Mouse (Mus musculus): ENCODE results near the gene Kif18b.

The Kif18b gene

DNA sequence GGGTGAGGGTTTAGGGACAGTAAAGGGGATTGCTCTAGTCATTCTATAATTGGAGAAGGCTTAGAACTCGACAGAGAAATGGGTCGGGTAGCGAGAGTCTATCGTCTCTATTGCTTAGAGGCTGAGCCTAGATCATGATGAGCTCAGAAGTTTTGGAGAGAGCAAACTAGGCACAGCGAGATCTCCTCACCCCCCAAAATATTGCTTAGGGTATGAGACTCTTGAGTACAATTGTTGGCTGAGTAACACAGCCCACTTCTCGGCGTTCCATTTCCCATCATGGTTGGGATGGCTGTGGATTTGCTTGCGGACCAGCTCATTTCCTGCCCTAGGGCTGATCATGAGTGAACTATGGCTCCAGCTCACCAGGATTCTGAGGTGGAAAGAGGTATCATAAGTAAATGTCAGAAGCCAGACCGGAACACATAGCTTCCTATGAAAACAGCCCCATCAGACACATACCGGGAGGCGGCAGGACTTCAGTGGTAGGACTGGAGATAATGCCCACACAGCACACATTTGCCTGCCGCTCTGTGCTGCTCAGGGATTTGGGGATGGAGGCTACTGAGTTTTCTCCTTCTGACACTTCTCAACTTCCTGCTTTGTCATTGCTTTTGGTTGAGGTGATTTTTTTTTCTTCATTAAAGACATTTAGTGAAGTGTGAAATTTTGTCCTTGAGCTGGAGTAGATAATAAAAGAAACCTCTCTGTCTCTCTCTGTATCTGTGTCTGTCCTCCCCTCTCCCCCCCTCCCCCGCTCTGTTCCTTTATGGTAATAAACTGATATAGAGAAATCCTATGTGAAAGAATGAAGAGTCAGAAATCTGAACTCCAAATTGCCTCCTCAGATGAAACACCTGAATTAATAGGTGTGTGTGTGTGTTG lies 43.4 kb downstream of the Kif18b start:
- DNase-seq (ENCODE audit: low spot score in 2 of 2) = no peak

DNA sequence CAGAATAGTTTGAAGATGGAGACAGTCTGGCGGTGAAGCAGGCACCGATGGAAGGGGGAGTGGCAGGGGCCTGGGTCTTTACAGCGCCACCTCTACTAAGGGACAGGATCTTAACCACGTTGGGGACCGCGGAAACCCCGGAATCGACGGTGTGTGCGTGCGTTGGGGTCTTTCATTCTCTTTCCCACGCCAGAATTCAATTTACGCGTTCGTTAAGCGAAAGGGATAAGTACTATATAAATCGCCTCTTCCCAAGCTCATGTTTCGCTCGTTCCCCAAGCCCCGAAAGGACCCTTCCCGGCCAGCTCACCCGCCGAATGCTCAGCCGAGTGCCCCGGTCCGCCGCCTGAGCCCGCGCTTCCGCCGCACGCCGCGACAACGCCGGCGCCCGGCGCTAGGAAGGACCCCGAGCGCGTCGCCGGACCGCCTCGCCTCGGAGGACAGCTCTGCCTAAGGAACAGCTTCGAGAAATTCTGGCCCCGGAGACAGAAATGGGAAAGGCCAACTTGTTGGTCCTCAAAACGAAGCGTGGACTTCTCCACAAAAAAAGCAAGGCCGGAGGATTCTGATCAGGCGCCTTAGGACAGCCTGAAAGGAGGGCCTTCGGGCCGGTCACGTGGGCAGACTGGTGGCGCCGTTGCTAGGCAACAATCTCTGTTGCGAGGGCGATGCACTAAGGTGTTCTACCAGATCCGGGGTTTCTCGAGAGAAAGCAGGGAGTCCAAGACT lies 44.2 kb downstream of the Kif18b start, which contains the start of the genes Eftud2 and Ccdc103:
Gene Eftud2, minus strand, starts transcription at position 401 of the 729 bp plus-strand sequence.
Gene Ccdc103, plus strand, starts transcription at position 620 of the 729 bp plus-strand sequence.
- DNase-seq (ENCODE audit: low spot score in 2 of 2) = peak; percentile 97 to 98

DNA sequence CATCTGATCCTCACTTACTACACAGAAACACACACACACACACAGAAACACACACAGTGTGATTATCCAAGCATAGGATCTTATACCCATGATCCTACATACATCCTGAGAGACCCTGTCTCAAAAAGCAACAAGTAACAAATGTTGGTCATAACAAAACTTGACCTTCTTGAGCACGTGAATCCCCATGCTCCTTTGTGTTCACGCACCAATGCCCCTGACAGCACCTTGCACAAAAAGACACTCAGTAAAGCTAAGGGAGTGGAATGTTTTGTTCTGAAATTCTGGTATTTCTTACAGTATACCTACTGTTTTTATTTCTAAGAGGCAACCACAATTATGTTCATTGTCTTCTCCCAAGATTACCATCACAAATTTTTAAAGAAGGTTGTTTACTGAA lies 45.4 kb downstream of the Kif18b start:
- DNase-seq (ENCODE audit: low spot score in 2 of 2) = no peak

DNA sequence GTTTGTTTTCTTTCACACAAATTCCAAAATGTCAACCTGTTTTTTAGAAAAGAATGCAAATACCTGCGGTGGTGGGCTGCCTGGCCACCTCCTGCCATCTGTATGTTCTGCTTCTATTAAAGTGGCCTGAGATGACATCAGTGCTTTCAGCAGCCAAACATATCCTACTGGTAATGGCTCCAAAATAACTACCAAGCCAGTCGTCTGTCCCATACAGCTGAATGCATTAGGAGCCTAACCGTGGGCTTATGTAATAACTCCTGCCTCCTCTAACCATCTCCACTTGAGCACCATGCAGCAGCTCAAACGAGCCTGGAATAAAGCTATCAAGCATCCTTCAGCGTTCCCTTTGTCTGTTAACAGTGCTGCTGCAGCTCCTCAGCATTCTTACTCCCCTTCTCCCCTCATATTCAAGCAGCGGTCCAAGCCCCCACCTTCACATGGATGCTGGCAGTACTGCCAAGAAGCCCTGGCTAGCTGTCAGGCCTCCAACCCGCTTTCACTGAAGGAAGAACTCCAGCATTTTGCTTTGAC lies 50.1 kb downstream of the Kif18b start:
- no peak for DNase-seq (ENCODE audit: low spot score in 2 of 2)

DNA sequence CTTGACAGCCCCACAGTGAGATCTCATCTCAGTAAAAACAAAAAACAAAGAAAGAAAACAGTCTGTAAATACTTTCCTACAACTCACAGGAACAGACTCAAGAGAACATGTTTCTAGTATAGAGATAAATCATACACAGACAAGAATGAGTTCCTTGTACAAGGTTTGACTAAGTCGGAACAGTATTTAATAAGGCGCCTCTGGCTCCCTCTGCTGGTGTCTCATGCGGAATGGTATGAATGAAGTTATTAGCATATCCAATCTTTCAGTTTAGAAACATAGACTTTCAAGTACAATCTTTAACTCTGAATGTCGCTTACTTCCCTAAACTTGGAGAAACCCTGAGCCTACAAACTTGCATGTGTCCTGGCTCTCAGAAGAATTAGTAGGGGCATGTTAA lies 60.7 kb downstream of the Kif18b start:
- peak in 1 of 2 experiments; percentile 72 for DNase-seq (ENCODE audit: low spot score in 2 of 2)

DNA sequence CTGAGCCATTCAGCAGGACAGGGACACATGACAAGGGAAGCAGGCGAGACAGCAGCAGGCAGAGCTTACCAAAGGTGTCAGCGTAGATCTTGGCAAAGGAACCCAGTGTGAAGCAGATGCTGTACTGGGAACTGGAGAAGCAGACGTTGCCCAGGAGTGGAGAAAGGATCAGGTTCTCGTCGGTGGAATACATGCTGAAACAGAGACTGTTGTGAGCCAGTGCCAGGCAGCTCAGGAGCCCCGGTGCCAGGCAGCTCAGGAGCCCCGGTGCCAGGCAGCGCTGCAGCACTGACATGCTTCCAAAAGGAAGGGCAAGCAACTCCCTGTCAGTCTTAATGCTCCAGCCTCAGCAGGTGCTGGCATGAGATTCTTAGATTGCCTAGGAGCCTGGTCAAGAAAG lies 65.0 kb downstream of the Kif18b start:
- DNase-seq (ENCODE audit: low spot score in 2 of 2) = no peak

DNA sequence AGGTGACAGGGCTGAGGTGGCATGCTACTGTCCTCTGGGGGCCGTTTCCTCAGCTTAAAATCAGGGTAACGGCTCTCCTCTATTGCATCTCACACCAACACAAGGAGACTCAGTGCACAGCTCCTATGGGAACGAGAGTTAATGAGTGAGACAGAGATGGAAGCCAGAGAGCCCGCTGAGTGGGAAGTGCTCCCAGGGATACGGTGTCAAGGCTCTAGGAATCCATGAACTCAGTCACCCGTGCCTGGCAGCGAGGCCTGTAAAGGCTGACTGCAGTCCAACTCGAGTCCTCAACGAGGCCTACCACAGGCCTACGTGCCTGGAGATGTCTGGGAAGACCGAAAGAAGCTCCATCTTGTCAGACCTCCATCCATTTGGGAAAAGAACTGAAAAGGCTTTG lies 66.0 kb downstream of the Kif18b start:
- DNase-seq (ENCODE audit: low spot score in 2 of 2) = no peak

DNA sequence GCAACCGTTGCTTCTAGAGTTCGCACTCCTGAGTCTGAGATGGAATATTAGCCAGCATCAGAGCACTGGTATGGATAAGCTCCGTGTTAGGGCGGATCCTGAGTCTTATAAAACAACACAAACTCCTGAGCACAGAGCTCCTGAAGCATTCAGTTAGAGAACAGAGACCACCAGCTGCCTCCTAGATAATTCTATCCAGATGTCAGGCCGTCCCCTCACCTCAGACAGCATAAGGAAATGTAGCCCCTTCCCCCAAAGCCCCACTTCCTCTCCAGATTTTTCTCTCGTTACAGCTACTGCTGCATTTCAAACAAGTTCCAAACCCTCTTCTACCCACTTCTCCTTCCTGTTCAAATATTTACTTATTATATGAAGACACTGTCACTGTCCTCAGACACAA lies 69.0 kb downstream of the Kif18b start:
- DNase-seq (ENCODE audit: low spot score in 2 of 2) = no peak
